ENCODE assay signal across 8 mouse cellular contexts in genomic region chr7:81343831-81344230, GRCm38 (mm10). TPM values are rescaled to one million over a fixed set of nuclear protein-coding genes. Genes with fewer than 3 reads are reported as not detected.
DNase-seq lines count a peak whose midpoint lies in the region; ATAC-seq and TF ChIP-seq lines count a peak whose summit lies in the region.

No protein-coding gene starts in this region.

- H3K27me3 ChIP-seq in forebrain, embryonic 14.5 days (replicated peaks; ENCODE audit: control insufficient read depth, insufficient read depth, low read length): no peaks in the 10 kb centered on the region
- H3K27me3 ChIP-seq in liver, embryonic 12.5 days (replicated peaks): peaks cover 7% of the 10 kb centered on the region; the same call in 1 of the 2 replicates

- H3K36me3 ChIP-seq in forebrain, embryonic 14.5 days (ENCODE audit: control insufficient read depth, insufficient read depth, low read length): peaks cover 45% of the 10 kb centered on the region
- peaks cover 57% of the 10 kb centered on the region for H3K36me3 ChIP-seq in liver, embryonic 12.5 days

- H3K4me3 ChIP-seq in gastrocnemius, adult 2 months: peak overlapping the region; percentile 90
- H3K4me3 ChIP-seq in forebrain, embryonic 14.5 days (ENCODE audit: low read depth, low read length): peak overlapping the region; percentile 79
- peak overlapping the region; percentile 94 for H3K4me3 ChIP-seq in liver, embryonic 12.5 days

- H3K27ac ChIP-seq in gastrocnemius, adult 2 months: peak overlapping the region; percentile 94
- no peak overlapping the region for H3K27ac ChIP-seq in forebrain, embryonic 14.5 days (ENCODE audit: low read depth, low read length)
- peak overlapping the region; percentile 88 for H3K27ac ChIP-seq in liver, embryonic 12.5 days

- H3K9ac ChIP-seq in forebrain, embryonic 14.5 days (ENCODE audit: low read length): peak overlapping the region; percentile 94
- H3K9ac ChIP-seq in liver, embryonic 12.5 days: peak overlapping the region; percentile 99

- peaks cover 15% of the 10 kb centered on the region for H3K4me1 ChIP-seq in forebrain, embryonic 14.5 days (ENCODE audit: control insufficient read depth, insufficient read depth, low read length)
- H3K4me1 ChIP-seq in liver, embryonic 12.5 days: peaks cover 37% of the 10 kb centered on the region

- DNase-seq in gastrocnemius, adult 2 months: no peak
- DNase-seq in gastrocnemius, postnatal 25 days: no peak
- DNase-seq in CD4-positive helper T cell, adult 2 months (ENCODE audit: low read depth, low spot score): peak; percentile 30
- no peak for DNase-seq in forebrain, embryonic 14.5 days (ENCODE audit: low spot score)
- no peak for DNase-seq in urinary bladder, postnatal 14 days (ENCODE audit: low spot score)
- DNase-seq in natural killer cell, adult 2 months (ENCODE audit: low spot score in 2 of 2): no peak

- no peaks in the 10 kb centered on the region for H3K9me3 ChIP-seq in forebrain, embryonic 14.5 days (replicated peaks; ENCODE audit: control insufficient read depth, low read length)
- H3K9me3 ChIP-seq in liver, embryonic 12.5 days (replicated peaks): no peaks in the 10 kb centered on the region

- intact Hi-C loops in gastrocnemius, adult 2 months (cut with DNase I): loop anchor here (2.0 to 10.0 kb wide), 2 partner anchors 131 to 1319 kb away; partner anchors contain the start of genes Pde8a and Zfp710

- H3K4me2 ChIP-seq in forebrain, embryonic 14.5 days (ENCODE audit: low read length): peak overlapping the region; percentile 78
- H3K4me2 ChIP-seq in liver, embryonic 12.5 days: peak overlapping the region; percentile 85

- WGBS in forebrain, embryonic 14.5 days: 16% methylated on average over 10 of the region's 10 CpGs
- 4% methylated on average over 10 of the region's 10 CpGs for WGBS in liver, embryonic 12.5 days (ENCODE audit: insufficient replicate concordance)

- no peak for ATAC-seq in forebrain, embryonic 14.5 days
- ATAC-seq in liver, embryonic 12.5 days: no peak
- ATAC-seq in megakaryocyte progenitor cell, adult 5-6 weeks (replicated peaks; ENCODE audit: poor library complexity): no peak

- TF ChIP-seq CTCF in gastrocnemius, adult 2 months (IDR thresholded peaks at IDR 0.05): no peak

RNA-seq across cellular contexts. Expression of gene Rps17, which starts 1.2 kb away (rescaled TPM):
- 100 to 1,000 TPM; 725 to 864 TPM for total RNA-seq in gastrocnemius, adult 2 months (2021)
- 100 to 1,000 TPM; 694 to 707 TPM for total RNA-seq in gastrocnemius, postnatal 25 days (2021)
- polyA plus RNA-seq in forebrain, embryonic 14.5 days (2014; fragmentation: Nextera tagmentation; extraction: Ambion mirVana): 769 and 900 TPM in 2 replicates
- polyA plus RNA-seq in liver, embryonic 12.5 days (2016; fragmentation: Nextera tagmentation; extraction: Ambion mirVana): 991 and 1,051 TPM in 2 replicates
- 3,688 and 3,886 TPM in 2 replicates for total RNA-seq in megakaryocyte progenitor cell, adult 5-6 weeks (2015)
- 3,921 and 4,474 TPM in 2 replicates for total RNA-seq in megakaryocyte progenitor cell, adult 5-6 weeks (2017)

Comparison
In these comparisons a context has a peak if more than half of its experiments do, and no peak if none do; other contexts are left out.
1. RNA of gene Rps17, which starts 1.2 kb away (total RNA-seq): 3,688 to 4,474 TPM in megakaryocyte progenitor cell, adult 5-6 weeks; 725 to 864 TPM in gastrocnemius, adult 2 months and 694 to 707 TPM in gastrocnemius, postnatal 25 days; every median in the first group is over 4 times any median in the second.
2. Peak in every context shown above with its lines, with median percentiles within 50 percentile points of each other: H3K4me3 ChIP-seq.